Mouse (Mus musculus): ENCODE measurements around the gene Scyl2.
"Not testable (repeated sequence)": the region's sequence is repeated elsewhere in the genome, so short reads cannot be mapped to it uniquely, and the experiment has no call there.

The Scyl2 gene

GRCm38 (mm10) chr10:89686139-89686808 lies at the start of gene Scyl2:
TSS of gene Scyl2 (minus strand) at chr10:89686285.
- DNase-seq (ENCODE audit: low read depth, low spot score), result peak; percentile 93

GRCm38 (mm10) chr10:89732001-89732794 lies 46.1 kb upstream of the Scyl2 start, which contains the start of gene Actr6:
TSS of gene Actr6 (minus strand) at chr10:89732295.
- peak; percentile 95 for DNase-seq (ENCODE audit: low read depth, low spot score)

GRCm38 (mm10) chr10:89731341-89731740 lies 45.3 kb upstream of the Scyl2 start:
- no peak for DNase-seq (ENCODE audit: low read depth, low spot score)

GRCm38 (mm10) chr10:89730386-89730785 lies 44.3 kb upstream of the Scyl2 start:
- no peak for DNase-seq (ENCODE audit: low read depth, low spot score)

- no peak for DNase-seq (ENCODE audit: low read depth, low spot score)
Observed at GRCm38 (mm10) chr10:89722247-89723195, 36.4 kb upstream of the Scyl2 start.

GRCm38 (mm10) chr10:89720796-89721195 lies 34.7 kb upstream of the Scyl2 start:
- DNase-seq (ENCODE audit: low read depth, low spot score), result no peak

- no peak for DNase-seq (ENCODE audit: low read depth, low spot score)
Observed at GRCm38 (mm10) chr10:89720252-89720651, 34.2 kb upstream of the Scyl2 start.

- no peak for DNase-seq (ENCODE audit: low read depth, low spot score)
Observed at GRCm38 (mm10) chr10:89714910-89715309, 28.8 kb upstream of the Scyl2 start.

- no peak for DNase-seq (ENCODE audit: low read depth, low spot score)
Observed at GRCm38 (mm10) chr10:89708720-89709119, 22.6 kb upstream of the Scyl2 start.

- DNase-seq (ENCODE audit: low read depth, low spot score), result no peak
Observed at GRCm38 (mm10) chr10:89707397-89707796, 21.3 kb upstream of the Scyl2 start.

- no peak for DNase-seq (ENCODE audit: low read depth, low spot score)
Observed at GRCm38 (mm10) chr10:89703042-89703441, 17.0 kb upstream of the Scyl2 start.

- DNase-seq (ENCODE audit: low read depth, low spot score), result no peak
Observed at GRCm38 (mm10) chr10:89697956-89698355, 11.9 kb upstream of the Scyl2 start.

GRCm38 (mm10) chr10:89696270-89696669 lies 10.2 kb upstream of the Scyl2 start:
- DNase-seq (ENCODE audit: low read depth, low spot score), result not testable (repeated sequence)

- DNase-seq (ENCODE audit: low read depth, low spot score), result no peak
Observed at GRCm38 (mm10) chr10:89695194-89695911, 9.3 kb upstream of the Scyl2 start.

- no peak for DNase-seq (ENCODE audit: low read depth, low spot score)
Observed at GRCm38 (mm10) chr10:89690021-89690420, 3.9 kb upstream of the Scyl2 start.

- no peak for DNase-seq (ENCODE audit: low read depth, low spot score)
Observed at GRCm38 (mm10) chr10:89687455-89687854, 1.4 kb upstream of the Scyl2 start.

- peak; percentile 39 for DNase-seq (ENCODE audit: low read depth, low spot score)
Observed at GRCm38 (mm10) chr10:89685391-89686138, 520 bp downstream of the Scyl2 start.

- DNase-seq (ENCODE audit: low read depth, low spot score), result no peak
Observed at GRCm38 (mm10) chr10:89682961-89683360, 3.1 kb downstream of the Scyl2 start.

- no peak for DNase-seq (ENCODE audit: low read depth, low spot score)
Observed at GRCm38 (mm10) chr10:89682157-89682556, 3.9 kb downstream of the Scyl2 start.

GRCm38 (mm10) chr10:89681706-89682105 lies 4.4 kb downstream of the Scyl2 start:
- no peak for DNase-seq (ENCODE audit: low read depth, low spot score)
